Mouse (Mus musculus) gastrocnemius, postnatal 36 days (tissue): Measurements from ENCODE around the gene Cct3. TPM values are rescaled to one million over a fixed set of nuclear protein-coding genes. Genes with fewer than 3 reads are reported as not detected.
"Not testable (repeated sequence)": the region's sequence is repeated elsewhere in the genome, so short reads cannot be mapped to it uniquely, and the experiment has no call there.

ENCODE experiments used
- DNase-seq, 2 experiments: peaks; one replicate each; pipeline ENCODE4 v3.0.0; 2022
- intact Hi-C: fragments of 180-260 bp; cut with DNase I; formaldehyde crosslinking; loops from one replicate; pipeline ENCODE4 v1.15.1; 2025
- long read RNA-seq, 2 experiments: library from polyadenylated mRNA; stranded (forward); transcript quantifications; one replicate each; pipeline ENCODE4 v2.0.0; 2021
- total RNA-seq, 2 experiments: library from RNA; stranded (reverse); gene quantifications; 2 replicates each; pipeline ENCODE4 v1.2.3; 2021

The Cct3 gene
- total RNA-seq = 10 to 100 TPM; 85.5 to 97.0 TPM
- long read RNA-seq, experiment 1, transcript Cct3-201 (14 exons, 1,977 nt) = major isoform, 55 of 72 reads
- long read RNA-seq, experiment 1, partial matches to known transcripts = 11 of 72 reads
- long read RNA-seq, experiment 1, other reads (novel, unspliced or antisense) = 5 of 72 reads
- long read RNA-seq, experiment 2, transcript Cct3-201 (14 exons, 1,977 nt) = major isoform, 81 of 94 reads
- long read RNA-seq, experiment 2, partial matches to known transcripts = 8 of 94 reads
- long read RNA-seq, experiment 2, other reads (novel, unspliced or antisense) = 4 of 94 reads

DNA sequence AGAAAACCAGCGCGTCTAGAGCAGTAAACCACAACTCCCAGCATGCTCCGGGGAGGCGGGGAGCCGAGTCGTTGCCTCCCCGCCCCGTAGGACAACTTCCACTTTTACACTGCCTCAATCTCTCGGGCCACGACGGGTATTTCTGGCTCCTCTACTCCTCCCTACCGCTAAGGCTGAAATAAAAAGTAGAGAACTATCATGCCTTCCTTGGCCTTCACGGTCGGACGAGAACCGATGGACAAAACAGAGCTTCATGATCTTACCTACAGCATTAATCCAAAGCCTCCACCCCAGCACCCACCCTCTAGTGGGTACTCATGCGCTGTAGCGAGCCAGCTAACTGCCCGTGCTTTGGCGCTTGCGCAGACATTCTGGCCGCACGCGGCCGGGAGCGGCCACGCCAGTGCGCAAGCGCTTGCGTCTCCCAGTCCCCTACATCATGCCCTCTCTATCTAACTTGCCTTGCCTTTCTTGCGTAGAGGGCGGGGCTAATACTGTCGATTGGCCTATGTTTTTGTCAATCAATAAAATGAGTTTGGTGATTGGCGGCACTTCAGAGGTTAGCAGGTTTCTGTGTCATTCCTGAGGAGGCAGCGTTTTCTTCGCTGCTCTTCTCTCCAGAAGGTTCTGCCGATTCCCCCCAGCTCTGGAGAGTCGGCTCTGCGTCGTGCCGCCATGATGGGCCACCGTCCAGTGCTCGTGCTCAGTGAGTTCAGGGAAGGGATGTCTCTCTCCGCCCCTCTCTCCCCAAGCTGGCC lies at the start of gene Cct3, which contains the start of gene Tsacc:
Gene Cct3 (plus strand): TSS at position 556 of the 758 bp plus-strand sequence.
Gene Tsacc (minus strand): TSS at position 439 of the 758 bp plus-strand sequence.
- intact Hi-C loops = loop anchor here (10.0 kb wide), 1 partner anchor 388 kb away; the partner anchor contains the start of gene Khdc4

DNA sequence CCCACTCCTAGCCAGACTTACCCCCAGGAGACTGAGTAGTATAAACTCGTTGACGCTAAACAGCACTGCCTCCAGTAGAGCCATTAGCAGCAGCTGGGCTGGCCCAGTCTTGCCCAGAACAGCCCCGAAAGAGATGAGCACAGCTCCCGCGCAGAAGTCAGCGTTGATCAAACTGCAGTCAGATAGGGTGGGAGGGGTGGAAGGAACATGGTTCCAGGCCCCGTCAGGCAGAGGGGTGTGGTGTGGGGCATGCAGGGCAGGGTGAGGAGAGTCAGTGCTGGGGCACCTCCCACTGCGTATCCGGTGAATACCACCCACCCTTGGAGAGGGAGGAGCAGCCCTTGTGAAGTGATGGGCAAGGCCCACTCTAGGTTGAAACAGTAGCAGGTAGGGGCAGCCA lies 49.2 kb upstream of the Cct3 start:
- no peak for DNase-seq
- intact Hi-C loops = no loop called here

More for the DNA sequence above, at the start of gene Cct3, which contains the start of gene Tsacc:
- DNase-seq = peak; percentile 87 to 91

DNA sequence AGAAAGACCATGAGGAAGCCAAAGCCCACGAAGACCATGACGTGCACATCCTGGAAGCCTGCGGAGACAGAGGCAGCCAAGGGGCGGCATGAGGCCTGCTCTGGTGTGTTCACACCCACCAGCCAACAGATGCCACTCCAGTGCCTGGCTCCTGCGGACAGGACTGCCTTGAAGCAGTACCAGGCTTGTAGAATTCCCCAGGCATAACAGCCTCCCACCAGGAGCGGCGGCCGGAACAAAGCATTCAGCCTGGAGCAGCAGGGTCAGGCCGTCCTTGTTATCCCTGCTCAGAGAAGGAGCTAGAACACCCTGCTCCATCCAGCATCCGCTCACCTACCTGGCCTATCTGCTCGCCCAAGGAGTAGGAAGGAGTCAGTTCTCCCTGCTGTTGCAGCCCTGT lies 48.5 kb upstream of the Cct3 start:
- intact Hi-C loops = no loop called here
- DNase-seq = no peak

DNA sequence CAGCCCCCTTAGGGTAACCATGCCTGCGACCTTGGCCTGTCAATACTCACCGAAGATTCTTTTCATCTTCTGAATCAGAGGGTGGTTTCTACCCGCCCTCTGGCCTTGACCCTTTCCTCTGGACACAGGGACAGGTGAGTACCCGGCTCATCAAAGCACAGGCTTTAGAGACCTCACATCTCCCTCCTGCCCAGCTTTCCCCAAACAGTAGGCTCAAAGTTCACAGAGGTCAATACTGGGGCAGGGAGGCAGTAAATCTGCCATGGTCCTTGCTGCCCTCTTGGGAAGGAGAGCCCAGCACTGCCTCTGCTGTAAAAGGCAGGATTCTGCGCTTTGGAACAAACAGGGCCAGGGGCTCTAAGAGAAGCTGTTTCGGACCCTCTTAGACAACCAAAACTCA lies 44.2 kb upstream of the Cct3 start:
- intact Hi-C loops = no loop called here
- no peak for DNase-seq

DNA sequence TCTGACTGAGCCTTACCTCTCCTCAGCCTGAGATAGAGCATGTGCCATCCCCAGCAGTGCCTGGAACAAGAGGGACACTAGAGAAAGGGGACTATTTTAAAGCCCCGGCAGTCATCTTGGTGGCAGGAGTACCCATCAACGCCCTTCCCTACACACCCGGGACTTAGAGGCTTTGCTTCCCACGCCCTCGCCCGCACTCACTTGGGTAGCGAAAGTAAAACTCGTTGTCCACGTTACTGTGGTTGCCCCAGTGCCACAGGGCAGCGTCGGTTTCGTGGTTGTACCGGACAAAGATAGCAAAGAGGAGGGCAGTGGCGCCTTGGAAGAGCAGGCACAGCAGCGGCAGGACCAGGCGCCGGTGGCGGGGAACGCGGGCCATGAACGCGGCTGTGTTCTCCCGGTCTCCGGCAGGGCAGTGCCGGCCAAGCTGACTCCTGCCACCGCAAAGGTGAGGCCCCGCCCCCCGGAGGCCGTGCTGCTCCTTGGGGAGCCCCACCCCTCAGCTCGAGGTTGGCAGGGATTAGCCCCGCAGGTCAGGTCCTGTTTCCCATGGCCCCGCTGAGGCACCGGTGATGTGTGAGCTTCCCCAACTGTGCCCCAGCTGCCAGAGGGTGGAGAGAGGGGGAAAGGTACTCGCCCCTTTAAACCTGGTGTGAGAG lies 42.5 kb upstream of the Cct3 start, which contains the start of gene Rhbg:
Gene Rhbg (minus strand): TSS at position 442 of the 659 bp plus-strand sequence.
- intact Hi-C loops = no loop called here
- DNase-seq = no peak

DNA sequence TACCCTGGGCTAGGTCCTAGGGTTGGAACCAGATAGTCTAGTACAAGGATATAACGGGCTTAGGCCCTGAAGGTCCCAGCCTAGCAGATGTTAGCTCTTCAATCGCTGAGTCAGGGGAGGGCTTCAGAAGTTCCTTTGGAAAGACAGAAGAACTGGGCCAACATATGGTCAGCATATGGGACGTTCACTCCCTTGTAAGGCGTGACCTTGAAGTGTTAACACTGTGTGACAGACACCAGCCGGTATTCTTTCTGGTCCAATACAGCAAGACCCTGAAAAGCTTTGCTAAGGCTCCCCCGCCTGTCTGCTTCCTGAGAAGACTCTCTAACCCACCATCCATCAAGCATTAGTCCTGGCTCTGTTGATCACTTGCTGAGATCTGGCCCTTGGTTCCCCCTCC lies 41.0 kb upstream of the Cct3 start:
- no peak for DNase-seq
- intact Hi-C loops = no loop called here

DNA sequence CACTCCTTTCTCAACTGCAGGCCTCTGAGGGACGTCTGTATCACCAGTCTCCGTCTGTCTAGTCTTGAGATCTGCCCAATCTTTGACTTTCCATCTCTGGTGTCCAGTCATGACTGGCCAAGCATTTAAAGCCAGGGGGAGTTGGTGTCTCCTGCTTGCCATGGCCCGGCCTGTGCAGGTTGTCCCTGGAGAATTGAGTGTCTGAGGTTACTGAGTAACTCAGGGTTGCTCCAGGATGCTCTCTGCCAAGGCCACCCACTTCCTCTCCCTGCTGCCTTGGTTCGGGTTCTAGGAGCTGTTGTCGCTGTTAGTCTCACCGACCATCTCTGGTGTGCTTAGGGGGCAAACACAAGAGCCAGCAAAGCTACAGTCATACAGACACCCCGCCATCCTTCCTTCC lies 40.5 kb upstream of the Cct3 start:
- intact Hi-C loops = no loop called here
- no peak for DNase-seq

DNA sequence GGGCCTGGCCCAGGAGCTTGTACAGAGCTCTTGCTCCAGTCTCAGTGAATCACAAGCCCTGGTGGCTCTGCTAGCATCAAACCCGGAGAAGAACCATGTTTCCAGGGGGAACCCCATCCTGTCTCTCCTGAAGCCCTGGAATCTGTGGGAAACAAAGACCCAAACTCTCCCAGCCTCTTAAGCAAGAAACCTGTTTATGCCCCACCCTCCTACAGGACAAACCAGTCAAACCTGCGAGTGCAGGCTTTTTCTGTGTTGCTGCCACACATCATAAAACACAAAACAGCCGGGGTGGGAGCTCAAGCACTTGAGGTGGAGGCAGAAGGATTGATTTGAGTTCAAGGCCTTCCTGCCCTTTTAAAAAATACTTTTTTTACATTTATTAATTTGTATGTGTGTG lies 34.6 kb upstream of the Cct3 start:
- intact Hi-C loops = no loop called here
- DNase-seq = no peak

DNA sequence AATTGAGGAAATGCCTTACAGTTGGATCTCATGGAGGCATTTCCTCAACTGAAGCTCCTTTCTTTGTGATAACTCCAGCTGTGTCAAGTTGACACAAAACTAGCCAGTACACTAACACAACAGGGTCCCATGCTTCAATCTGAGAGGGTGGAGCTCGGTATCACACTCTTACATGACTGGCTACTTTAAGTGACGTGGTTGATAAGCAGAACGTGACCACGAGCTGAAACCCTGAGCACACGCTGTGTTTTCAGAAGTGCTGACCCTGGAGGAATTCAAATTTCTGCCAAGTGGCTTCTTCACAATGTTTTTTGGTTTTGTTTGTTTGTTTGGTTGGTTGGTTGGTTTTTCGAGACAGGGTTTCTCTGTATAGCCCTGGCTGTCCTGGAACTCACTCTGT lies 28.9 kb upstream of the Cct3 start:
- DNase-seq, intact Hi-C loops: not testable (repeated sequence)

DNA sequence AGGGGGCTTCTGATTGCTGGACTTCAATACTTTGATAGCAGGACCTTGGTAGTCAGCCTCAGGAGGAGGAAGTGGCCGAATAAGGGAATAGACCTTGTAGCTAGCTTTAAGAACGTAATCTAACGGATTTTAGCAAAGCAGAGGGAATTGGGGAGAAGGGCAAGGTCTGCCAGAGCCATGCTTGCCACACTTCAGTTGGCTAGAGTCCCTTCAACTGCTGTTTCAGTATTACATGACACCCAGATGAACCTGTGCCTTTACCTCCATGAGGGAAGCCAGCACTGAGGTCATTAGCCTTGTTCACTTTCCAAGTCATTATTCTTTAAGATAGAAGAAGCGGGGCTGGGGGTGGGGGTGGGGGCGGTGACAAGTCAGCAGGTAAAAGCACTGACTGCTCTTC lies 27.9 kb upstream of the Cct3 start:
- intact Hi-C loops = no loop called here
- no peak for DNase-seq

DNA sequence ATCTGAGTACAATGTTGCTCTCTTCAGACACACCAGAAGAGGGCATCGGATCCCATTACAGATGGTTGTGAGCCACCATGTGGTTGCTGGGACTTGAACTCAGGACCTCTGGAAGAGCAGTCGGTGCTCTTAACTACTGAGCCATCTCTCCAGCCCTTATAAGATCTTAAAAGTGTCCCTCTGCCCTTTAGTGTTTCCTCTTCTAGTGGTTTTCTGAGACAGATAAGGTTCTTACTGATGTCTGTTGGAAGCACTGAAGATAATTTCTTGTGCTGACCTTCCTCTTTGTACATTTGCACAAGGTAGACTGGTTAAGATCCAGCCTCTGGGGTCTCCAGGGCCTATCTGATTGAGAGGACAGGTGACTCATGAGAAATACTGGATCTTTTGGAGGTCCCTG lies 25.6 kb upstream of the Cct3 start:
- DNase-seq, intact Hi-C loops: not testable (repeated sequence)

DNA sequence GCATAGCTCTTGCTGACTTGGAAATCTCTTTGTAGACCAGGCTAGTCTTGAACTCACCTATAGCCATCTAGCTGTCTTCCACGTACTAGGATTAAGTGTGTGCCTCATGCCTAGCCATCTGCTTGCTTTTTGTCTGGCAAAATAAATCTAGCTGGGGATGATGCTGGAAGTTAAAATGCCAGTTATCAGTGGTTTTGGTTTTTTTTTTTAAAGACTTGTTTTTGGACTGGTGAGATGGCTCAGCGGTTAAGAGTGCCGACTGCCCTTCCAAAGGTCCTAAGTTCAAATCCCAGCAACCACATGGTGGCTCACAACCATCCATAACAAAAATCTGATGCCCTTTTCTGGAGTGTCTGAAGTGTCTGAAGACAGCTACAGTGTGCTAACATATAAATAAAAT lies 25.1 kb upstream of the Cct3 start:
- DNase-seq = no peak
- intact Hi-C loops = no loop called here

DNA sequence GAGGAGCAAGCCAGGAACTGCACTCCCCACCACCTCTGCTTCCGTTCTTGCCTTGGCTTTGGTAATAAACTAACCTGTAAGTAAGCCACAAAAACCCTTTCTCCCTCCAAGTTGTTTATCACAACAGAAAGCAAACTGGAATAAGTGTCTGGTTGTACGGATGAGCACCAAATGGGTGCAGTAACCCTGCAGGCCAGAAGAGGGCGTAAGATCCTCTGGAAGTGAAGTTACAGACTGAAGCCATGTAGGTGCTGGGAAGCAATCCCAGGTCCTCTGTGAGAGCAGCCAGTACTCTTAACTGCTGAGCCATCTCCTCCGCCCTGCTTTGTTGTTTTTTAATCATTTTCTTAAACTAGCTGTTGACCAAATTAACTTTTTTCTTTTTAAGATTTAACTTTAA lies 22.9 kb upstream of the Cct3 start:
- DNase-seq = no peak
- intact Hi-C loops = no loop called here

DNA sequence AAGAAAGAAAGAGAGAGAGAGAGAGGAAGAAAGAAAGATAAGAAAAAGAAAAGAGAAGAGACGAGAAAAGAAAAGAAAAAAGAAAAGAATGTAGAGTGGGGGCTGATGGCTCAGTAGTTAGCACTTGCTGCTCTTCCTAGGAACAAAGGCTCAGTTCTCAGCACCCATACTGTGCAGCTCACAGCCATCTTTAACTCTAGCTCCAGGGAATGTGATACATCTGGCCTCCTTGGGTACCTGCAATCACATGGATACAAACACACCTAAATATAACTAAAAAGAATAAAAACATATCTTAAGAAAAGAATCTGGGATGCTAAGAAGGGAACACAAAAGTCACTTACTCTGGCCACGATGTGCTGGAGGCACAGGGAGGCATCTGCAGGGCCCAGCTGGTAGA lies 20.8 kb upstream of the Cct3 start:
- no peak for DNase-seq
- intact Hi-C loops = no loop called here

DNA sequence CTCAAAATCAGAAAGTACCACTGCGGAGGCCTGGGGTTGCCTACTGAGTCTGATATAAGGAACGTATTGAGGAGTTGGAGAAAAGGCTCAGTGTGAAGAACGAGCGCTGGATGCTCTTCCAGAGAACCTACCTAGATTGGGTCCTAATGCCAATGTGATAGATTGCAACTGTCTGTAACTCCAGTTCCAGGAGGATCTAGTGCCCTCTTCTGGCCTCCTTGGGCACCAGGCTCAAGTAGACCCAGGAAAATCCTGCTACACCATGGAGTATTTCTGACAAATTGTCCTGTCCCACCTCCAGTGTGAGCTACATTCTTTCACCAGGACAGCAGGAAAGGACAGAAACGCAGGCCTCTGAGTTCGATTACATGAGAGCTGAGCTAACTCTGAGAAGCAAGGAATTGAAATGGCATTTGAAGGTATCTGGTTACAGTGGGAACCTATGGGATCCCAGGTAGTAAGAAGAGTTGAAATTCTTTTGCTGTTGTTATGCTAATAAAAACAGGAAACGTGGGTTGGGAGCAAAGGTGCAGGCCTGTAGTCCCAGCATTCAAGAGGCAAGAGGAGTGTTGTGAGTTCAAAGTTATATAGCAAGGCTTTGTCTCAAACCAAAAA lies 20.3 kb upstream of the Cct3 start:
- no peak for DNase-seq
- intact Hi-C loops = no loop called here

DNA sequence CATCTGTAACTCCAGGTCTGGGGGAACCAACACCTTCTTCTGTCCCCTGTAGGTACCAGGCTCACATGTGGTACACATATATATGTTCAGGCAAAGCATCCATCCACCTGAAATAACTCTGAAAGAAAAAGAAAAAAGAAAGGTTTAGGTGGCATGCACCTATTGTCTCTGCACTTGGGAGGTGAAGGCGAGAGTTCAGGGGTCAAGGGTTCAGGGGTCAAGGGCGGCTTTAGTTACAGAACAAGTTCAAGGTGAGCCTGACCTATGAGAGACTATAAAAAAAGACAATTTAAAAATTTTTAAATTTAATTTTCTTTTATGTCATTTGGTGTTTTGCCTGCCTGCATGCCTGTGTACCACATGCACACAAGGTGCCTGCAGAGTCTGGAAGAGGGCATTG lies 16.9 kb upstream of the Cct3 start:
- no peak for DNase-seq
- intact Hi-C loops = no loop called here

DNA sequence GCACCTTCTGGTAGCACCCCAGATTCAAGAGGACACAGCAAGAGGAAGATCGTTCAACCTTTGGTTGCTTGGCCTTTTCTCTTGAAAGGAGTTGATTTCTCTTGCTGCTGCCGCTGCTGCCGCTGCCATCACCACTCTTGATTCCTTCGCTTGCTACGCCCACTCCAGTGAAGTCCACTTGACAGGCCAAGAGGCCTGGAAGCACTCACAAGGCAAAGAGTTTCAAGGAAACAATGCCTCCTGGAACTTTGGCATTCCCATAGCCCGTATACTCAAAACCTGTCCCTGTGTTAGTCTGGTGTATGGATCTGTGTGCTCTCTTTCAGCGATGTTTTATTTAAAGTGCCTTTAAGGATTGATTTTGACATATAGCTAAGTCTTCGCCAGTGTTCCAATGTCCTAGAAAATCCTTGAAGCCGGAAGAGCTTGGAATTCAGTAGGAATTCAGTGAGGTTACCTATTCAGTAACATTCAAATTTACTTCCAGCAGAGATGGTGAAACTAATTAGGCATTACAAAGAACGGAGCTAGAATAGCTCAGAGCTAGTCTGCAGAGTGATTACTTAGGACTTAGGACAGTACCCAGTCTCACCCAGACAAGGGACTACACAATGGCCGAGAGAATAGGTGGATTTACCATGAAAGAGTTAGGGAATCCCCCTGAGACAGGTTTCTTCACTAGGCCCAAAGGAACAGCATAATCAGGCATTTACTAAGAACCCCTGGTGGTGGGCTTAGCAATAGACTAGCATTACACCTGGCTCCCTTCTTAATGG lies 15.6 kb upstream of the Cct3 start:
- intact Hi-C loops, DNase-seq: not testable (repeated sequence)

DNA sequence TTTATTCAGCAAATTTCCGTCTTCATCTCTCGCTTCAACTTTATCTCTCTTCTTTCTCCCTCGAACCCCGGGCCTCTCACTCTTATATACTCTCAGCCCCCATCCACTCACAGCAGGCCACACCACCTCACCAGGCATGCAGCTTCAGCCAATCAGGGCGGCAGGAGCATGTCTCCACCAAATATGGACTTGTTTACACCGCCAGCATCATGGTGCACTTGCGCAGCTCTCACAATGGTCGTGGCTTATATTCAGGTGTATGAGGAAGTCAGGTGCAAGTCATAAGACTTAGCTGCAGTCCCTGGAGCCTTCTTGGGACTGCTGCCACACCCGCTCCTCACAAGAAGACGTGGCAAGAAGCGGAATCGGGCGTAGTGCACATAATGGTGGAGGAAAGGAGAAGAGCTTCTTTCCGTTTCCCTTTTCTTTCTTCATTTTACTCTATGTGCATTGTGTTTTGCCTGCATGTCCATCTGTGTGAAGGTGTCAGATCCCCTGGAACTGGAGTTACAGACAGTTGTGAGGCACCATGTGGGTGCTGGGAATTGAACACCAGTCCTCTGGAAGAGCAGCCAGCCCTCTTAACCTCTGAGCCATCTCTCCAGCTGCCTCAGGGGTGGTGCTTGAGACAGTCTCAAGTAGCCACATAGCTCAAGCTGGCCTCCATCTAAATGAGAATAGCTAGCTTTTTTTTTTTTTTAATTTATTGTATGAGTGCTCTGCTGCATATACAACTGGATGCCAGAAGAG lies 11.9 kb upstream of the Cct3 start:
- intact Hi-C loops, DNase-seq: not testable (repeated sequence)

DNA sequence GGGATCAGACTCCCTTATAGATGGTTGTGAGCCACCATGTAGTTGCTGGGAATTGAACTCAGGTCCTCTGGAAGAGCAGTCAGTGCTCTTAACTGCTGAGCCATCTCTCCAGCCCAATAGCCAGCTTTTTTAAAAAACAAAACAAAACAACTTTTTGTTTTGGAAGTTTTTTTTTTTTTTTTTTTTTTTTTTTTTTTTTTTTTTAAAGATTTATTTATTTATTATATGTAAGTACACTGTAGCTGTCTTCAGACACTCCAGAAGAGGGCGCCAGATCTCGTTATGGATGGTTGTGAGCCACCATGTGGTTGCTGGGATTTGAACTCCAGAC lies 11.4 kb upstream of the Cct3 start:
- intact Hi-C loops, DNase-seq: not testable (repeated sequence)

DNA sequence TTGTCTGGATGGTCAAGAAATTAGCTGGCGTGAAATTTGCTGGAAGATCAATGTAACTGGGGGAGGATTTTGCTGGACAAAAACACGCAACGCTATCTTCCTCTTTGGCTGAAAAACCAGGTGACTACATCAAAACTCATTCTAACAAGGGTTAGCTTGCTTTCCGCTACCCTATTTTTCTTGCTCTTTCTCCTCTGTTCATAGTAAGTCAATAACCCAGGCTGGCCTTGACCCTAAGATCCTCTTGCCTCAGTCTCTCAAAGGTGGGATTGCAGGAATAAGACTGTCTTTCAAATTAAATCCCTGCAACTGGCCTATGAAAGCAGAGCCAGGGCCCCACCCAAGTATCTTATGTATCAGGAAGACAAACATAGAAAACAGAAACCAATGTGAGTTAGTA lies 9.8 kb upstream of the Cct3 start, which contains the start of gene Gm38392:
Gene Gm38392 (minus strand): TSS at position 101 of the 400 bp plus-strand sequence.
- intact Hi-C loops = no loop called here
- DNase-seq = no peak
